Mouse (Mus musculus) right cerebral cortex, postnatal 14 days (tissue): ENCODE results near the gene Inafm2.
A peak's percentile ranks its signal among the peaks of the same experiment; 100 is the strongest.

ENCODE experiments used
- DNase-seq: peaks from one replicate; pipeline ENCODE4 v3.0.0; 2022

The Inafm2 gene

GRCm38 (mm10) chr2:118726873-118727272 is 18.7 kb upstream of the Inafm2 start:
- DNase-seq = no peak

- no peak for DNase-seq
Observed at GRCm38 (mm10) chr2:118727911-118728310, 17.6 kb upstream of the Inafm2 start.

- no peak for DNase-seq
Observed at GRCm38 (mm10) chr2:118728337-118728736, 17.2 kb upstream of the Inafm2 start, which contains the start of gene Plcb2. TSS of gene Plcb2 (minus strand) at chr2:118728438.

- no peak for DNase-seq
Observed at GRCm38 (mm10) chr2:118729194-118729593, 16.4 kb upstream of the Inafm2 start.

- no peak for DNase-seq
Observed at GRCm38 (mm10) chr2:118729816-118730621, 15.5 kb upstream of the Inafm2 start.

DNA sequence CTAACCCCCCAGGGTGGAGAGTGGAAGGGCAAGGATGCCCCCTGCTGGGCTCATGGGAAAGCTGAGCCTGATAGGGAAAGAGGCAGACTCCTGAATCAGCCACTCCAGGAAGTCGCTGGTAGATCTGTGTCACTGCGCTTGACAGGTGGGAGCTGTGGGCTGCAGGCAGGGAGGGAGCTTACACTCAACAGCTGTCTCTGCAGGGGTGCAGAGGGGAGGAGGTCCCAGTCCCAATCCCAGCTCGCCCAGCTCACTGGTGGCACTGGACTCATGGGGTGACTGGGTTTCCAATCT is 15.0 kb upstream of the Inafm2 start:
- DNase-seq = peak; percentile 86

GRCm38 (mm10) chr2:118731981-118732380 is 13.6 kb upstream of the Inafm2 start:
- no peak for DNase-seq

DNA sequence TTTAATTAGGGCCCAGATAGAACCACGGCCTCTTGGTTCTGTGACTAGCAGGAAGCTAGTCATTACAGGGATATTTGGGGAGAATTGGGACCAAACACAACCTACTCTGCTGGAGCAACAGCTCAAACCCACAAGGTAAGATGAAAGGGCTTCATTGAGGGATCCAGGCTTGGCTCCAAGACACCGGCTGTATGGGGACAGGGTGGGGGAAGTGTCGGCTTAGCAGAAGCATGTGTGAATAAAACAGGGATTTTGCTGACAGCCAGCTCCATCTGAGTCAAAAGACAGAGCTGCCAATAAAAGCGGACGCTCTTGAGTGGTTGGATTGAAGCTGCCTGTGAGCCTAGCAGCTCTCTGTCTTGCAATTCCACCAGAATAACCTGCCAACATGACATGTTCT is 12.2 kb upstream of the Inafm2 start:
- no peak for DNase-seq

DNA sequence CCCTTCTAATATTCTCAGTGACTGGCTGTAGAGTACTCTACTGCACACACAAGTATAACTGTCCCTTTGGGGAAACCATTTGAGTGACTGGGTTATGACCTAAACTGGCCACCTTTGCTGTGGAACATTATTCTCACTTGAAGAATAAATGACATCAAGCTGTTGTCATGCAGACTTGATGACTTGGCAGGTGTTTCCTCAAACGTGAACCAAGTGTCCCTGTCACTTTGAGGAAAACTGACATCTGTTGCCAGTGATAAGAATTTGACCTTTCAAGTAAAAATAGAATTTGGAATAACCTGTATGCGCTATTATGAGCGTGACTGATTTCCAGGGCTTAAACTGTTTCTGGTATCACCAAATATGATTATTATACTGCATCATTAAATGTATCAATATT is 5.2 kb upstream of the Inafm2 start:
- DNase-seq = no peak

DNA sequence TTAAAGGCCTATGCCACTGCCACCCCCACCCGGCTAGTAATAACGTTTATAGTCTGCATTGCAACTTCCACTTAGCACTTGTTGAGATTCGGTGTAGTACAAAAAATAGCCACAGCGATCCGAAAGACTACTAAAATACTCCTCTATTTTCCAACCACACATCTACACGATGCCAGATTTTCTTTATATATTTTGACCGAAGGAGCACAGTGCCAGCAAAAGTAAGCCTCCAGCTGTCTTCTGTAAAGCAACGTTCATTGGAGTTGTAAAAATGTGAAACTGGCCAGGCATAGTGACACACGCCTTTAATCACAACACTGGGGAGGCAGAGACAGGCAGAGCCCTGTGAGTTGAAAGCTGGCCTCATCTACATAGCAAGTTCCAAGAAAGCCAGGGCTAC is 4.4 kb upstream of the Inafm2 start:
- no peak for DNase-seq

- DNase-seq = no peak
Observed at GRCm38 (mm10) chr2:118743261-118743943, 2.2 kb upstream of the Inafm2 start.

DNA sequence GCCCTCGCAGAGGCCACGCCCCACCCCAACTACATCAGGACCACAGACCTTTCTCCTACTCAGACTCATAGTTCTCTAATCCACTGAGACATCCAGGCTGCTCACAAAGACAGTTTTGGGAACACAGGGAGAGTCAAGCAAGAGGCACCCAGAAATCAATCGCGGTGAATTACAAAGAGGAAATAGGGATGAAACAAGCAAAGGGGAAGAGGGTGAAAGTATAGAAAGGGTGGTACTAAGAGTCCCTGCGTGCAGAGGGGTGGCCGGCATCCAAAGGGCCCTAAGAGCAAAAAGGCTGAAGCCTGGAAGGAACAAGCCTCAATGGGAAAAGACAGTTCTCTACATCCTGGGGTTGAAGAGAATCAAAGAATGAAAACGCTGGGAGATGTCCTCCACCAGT is 937 bp upstream of the Inafm2 start:
- DNase-seq = no peak

DNA sequence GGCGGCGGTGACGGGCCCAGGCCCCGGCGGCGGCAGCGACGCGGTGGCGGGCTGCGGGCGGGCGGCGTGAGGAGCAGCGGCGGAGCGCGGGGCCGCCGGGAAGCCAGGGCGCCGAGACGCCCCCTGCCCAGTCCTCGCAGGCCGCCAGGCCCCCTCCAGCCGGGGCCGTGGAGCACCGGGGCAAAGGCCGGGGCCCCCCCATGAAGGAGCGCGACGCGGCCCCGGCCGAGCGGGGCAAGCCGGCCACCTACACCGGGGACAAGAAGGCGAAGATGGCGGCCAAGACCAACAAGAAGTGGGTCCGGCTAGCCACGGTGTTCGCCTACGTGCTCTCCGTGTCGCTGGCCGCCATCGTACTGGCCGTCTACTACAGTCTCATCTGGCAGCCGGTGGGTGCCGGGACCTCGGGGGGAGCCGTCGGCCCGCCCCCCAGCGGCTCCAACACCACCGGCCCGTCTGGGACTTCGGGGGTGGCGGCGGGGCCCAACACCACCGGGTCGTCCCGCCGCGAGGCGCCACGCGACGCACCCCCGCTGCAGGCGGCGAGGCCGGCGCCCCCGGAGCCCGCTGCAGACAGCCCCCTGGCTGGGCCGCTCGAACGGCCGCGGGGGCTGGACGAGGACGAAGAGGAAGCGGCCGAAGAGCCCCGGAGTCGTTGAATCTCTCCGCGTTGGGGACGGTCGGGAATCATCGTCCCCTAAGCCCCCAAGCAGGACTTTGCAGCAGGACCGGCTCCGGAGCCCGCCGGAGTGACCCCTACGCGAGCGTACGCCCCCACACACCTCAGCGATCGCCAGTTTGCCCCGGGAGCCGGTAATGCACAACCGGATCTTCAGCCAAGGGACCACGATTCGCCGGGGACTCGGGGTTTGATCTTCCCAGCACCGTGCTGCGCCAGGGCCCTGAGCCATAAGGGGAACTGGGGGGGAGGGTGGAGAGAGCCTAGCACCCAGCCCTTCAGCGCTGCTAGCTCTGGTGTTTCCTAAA is 650 bp downstream of the Inafm2 start:
- peak; percentile 40 for DNase-seq

DNA sequence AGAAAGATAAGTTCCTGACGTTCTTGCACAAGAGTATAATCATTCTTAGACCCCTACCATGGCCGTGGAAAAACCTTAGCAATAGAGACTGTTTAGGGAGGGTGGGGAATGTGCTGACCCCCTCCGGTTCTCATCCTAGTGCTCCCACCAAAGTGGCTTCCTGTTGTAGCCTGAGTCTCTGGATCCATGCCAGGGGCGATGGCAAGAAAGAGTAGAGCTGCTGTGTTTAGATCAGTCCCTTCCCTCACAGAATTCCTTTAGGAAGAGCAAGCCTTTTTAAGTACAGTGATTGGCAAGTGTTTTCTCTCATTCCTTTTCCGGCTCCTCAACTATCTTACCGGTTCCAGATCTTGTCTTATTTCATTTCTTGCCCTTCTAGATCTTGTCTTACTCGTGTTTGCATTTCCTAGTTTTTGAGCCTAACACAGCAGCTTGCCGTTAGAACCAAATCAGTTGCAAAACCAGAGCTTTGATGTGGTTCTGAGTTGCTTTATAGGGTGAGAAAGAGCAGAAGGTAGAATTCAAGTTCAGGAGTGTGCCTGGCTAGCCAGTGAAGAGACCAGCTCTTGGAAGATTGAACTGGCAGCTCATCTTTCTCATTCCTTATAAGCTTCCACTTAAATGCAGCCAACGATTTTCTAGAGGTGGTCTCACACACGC is 1.9 kb downstream of the Inafm2 start:
- DNase-seq = no peak

- DNase-seq = no peak
Observed at GRCm38 (mm10) chr2:118749341-118749884, 3.9 kb downstream of the Inafm2 start.

- no peak for DNase-seq
Observed at GRCm38 (mm10) chr2:118750476-118750875, 4.9 kb downstream of the Inafm2 start.

GRCm38 (mm10) chr2:118751896-118752791 is 6.6 kb downstream of the Inafm2 start:
- DNase-seq = no peak

DNA sequence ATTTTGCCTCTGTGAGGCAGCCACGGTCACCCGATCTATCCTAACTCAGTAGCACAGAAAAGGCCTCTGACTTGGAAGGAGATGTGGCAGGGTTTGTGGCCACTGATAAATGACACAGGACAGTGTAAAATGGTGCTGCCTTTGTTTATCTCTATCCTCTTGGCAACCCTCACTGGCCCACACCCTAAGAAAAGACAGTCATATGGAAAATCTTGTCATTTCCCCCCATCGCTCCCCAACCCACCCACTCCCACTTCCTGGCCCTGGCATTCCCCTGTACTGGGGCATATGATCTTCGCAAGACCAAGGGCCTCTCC is 7.2 kb downstream of the Inafm2 start:
- no peak for DNase-seq

- no peak for DNase-seq
Observed at GRCm38 (mm10) chr2:118754143-118754542, 8.6 kb downstream of the Inafm2 start.

DNA sequence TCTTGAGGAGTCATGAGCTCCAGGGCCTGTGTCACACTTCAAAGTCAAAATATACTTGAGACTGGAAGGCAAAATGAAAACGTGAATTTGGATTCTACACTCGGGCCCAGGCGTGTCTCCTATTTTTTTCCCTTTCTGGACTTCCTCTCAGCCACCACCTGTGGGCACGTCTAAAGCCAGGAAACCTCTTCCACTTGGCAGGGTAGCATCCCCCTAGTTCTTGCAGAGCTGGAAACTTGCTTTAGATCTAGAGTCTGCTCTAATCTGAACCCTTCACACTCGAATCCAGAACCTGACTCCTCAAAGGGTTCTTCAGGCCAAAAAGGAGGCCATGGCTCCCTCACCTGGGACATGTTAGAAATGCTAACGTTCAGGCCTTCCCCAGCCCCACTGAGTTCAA is 9.8 kb downstream of the Inafm2 start:
- DNase-seq = no peak

DNA sequence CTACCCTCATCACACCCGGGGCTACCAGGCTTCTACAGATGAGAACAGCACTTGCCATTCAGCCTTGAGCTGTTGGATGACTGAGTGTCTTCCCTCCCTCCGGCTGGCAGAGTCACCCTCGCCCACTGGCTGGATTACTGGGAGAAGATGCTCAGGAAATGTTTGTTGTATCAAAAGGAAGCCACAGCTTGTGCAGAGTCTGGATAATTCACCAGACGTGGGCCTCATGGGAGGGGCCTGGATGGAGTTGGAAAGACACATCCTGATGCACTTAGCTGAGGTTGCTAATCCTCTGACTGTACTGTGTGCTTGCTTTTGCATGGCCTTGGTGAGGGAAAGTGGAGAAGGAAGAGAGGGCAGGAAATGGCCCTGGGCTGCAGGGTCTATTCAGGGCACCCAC is 10.5 kb downstream of the Inafm2 start:
- DNase-seq = no peak

DNA sequence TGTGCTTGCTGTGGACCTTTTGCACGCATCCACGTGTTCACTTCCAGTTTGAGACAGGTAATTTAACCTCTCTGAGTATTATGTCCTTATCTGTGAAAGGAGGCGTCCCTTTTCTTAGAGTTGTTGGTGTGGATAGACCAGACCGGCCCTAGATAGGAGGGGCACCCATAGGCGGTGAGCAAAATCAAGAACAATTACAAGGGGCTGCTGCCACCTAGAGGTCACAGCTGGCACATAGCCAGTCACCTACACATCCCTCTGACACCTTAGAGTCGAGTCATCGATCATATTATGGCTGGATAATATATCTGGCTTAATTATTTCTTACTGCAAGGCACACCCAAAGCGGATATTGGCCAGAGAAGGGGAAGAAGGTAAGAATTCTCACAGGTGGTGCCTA is 14.3 kb downstream of the Inafm2 start:
- DNase-seq = peak; percentile 58
